Mouse (Mus musculus): ENCODE measurements around the gene Tceanc2. TPM values are rescaled to one million over a fixed set of nuclear protein-coding genes. Genes with fewer than 3 reads are reported as not detected.

The Tceanc2 gene
- total RNA-seq, 2 experiments from 2014 or later = 13.9 to 16.1 TPM

DNA sequence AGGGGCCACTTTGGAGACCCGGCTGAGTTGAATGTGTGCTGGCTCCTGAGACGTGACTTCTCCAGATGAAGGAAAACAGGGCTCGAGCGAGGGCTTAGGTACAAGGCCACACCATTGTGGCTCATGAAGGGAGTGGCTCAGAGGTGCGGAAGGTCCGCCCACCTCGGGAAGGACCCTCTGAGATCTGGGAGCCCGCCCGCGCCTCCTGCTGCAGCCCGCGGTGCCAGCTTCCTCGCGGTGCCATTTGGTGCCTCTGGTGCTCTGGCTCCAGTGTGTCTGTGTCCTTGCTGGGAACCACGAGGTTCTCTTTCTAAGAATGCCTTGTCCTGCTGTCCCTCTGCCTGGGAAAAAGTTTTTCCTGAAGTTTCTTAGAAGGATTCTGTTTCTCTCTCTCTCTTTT is 81.0 kb downstream of the Tceanc2 start:
- no peak for DNase-seq (ENCODE audit: extremely low spot score in 1 of 2, low spot score in 2 of 2)
- Histone ChIP-seq H3K27ac (no peak overlapping the region), H3K4me3 (no peak overlapping the region)
- TF ChIP-seq CTCF (IDR thresholded peaks at IDR 0.05) = no peak
- intact Hi-C loops (cut with DNase I) = no loop called here

DNA sequence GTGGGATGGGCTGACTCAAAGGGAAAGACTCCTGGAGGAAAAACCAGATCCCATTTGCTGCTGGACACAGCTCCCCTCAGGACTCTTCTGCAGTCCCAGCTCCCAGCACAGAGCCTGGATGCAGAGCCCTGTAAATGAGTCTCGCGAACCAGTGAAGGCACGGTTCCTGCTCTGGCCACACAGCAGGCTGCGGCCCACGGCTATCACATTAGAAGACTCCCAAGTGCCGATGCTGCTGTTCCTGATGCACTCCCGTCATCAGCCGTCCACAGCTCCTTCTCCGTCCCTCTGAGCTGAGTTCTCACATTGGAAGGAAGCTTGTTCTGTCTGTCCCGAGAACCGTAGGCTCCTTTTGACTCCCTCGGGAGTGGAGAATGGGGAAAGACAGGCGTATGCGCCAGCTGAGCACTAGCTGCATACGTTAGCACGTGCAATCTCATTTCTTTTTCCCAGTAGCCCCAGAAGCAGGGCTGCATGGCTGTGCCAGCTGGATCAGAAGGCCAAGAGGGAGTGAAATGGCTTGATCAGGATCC is 82.0 kb downstream of the Tceanc2 start, which contains the start of gene Cdcp2:
Cdcp2 (plus strand) TSS at position 51 of the 533 bp plus-strand sequence.
- Histone ChIP-seq H3K27ac (no peak within 1 kb of the TSS), H3K4me3 (no peak within 1 kb of the TSS)
- no peak for TF ChIP-seq CTCF (IDR thresholded peaks at IDR 0.05)
- DNase-seq (ENCODE audit: extremely low spot score in 1 of 2, low spot score in 2 of 2) = no peak
- intact Hi-C loops (cut with DNase I) = no loop called here

DNA sequence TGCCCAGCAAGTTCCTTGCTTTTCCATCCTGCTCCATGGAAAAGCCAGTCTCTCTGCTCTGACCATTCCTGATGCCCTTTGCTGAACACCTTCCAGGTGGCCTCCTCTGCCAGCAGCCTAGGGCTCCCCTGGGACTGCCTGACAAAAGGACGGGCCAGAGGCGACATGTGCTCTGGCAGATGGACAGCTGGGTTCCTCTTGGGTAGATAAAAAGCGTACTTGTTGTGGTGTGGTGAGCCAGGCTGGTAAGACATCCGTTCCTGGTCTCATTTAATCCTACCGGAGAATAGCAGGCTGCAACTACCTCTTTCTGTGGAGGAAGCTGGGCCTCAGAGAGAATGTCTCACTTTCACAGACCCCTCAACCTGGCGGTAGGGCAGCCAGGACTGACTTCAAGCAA is 82.9 kb downstream of the Tceanc2 start:
- no peak overlapping the region for H3K27ac ChIP-seq
- no peak for DNase-seq (ENCODE audit: extremely low spot score in 1 of 2, low spot score in 2 of 2)
- intact Hi-C loops (cut with DNase I) = no loop called here
- H3K4me3 ChIP-seq = no peak overlapping the region
- no peak for TF ChIP-seq CTCF (IDR thresholded peaks at IDR 0.05)

DNA sequence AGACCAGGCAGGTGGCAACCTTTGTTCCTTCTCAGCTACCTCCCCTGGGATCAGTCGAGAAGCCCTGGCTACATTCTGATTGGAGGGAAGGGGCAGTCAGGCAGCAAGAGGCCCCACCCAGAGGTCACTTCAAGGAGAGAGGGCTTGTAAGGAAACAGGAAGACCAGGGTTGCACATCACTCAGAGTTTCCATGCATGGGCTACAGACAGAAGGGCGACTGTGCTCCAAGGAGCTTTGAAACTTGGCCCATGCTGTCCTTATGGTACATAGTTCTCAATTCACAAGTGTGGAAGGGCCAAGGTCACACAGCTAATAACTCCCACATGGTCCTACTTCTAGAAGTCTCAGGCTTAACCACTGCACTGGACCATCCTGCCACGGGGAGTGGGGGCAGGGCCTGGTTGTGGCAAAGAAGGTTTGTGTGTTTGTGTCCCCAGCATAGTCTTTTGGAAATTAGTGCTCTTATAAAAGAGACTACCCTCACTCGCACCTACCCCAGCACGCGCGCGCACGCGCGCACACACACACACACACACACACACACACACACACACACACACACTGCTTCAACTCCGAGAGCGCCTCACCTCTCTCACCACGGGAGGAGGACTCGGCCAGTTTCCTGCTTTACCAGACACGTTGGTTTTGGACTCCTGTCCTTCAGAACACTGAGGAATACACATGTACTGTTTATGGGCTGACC is 84.3 kb downstream of the Tceanc2 start:
- TF ChIP-seq CTCF (IDR thresholded peaks at IDR 0.05) = no peak
- H3K4me3 ChIP-seq = no peak overlapping the region
- H3K27ac ChIP-seq = no peak overlapping the region
- no peak for DNase-seq (ENCODE audit: extremely low spot score in 1 of 2, low spot score in 2 of 2)
- intact Hi-C loops (cut with DNase I) = no loop called here

DNA sequence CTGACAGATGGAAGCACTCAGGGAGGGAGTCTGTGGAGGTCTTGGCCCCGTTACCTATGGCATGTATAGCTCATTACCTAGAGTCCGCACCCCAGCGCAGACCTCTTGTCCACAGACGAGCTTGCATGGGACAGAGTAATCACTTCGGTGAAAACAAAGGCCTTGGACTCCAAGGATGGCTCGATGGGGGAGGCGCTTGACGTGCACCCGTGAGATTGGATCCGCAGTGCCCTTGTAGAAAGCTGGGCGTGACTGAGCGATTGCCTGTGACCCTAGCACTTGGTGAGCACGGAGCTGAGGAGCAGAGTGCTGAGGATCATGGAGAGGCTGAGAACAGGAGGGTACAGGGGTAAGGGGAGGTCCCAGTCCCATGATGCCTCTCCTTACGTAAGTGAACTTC is 87.2 kb downstream of the Tceanc2 start:
- no peak for DNase-seq (ENCODE audit: extremely low spot score in 1 of 2, low spot score in 2 of 2)
- TF ChIP-seq CTCF (IDR thresholded peaks at IDR 0.05) = no peak
- H3K27ac ChIP-seq = no peak overlapping the region
- intact Hi-C loops (cut with DNase I) = no loop called here
- no peak overlapping the region for H3K4me3 ChIP-seq

DNA sequence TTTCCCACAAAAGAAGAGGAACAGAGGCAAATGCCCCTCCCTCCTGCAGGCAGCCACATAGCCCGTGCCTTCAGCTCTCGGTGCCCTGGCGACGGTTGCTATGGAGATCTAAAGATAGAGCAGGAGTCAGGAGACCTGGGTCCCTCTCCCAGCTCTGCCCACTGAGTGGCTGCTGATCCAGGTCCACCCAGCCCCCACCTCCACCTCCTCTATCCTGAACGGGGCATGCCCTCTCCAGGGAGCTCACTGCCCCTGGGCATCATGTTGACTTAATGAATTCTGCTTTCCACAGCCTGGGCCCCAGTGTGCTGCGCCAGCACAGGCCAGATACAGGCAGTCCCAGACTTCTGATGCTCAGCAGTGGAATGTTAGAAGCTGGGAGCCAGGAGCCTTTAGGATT is 94.1 kb downstream of the Tceanc2 start:
- no peak overlapping the region for H3K4me3 ChIP-seq
- DNase-seq (ENCODE audit: extremely low spot score in 1 of 2, low spot score in 2 of 2) = peak; percentile 58 to 79
- no peak for TF ChIP-seq CTCF (IDR thresholded peaks at IDR 0.05)
- peak overlapping the region; percentile 74 for H3K27ac ChIP-seq
- intact Hi-C loops (cut with DNase I) = no loop called here

DNA sequence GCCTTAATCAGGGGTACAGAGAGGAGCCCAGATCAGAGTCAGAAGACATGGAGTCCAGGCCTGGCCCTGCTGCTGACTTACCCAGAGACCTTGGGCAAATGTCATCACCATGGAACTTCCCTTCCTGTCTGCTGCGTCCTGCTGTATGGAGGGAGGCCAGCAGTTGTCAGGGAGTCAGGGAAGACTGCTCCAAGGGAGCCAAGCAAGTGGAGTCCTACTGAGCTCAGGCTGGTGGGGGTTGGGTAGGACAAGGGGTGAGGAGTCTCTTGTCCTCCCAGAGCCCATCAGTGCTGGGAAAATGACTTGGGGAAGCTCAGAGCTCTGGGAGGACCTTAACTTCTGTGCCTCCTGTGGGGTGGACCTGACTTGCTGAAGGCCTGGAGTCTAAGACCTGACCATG is 94.6 kb downstream of the Tceanc2 start:
- H3K27ac ChIP-seq = peak overlapping the region; percentile 74
- H3K4me3 ChIP-seq = no peak overlapping the region
- TF ChIP-seq CTCF (IDR thresholded peaks at IDR 0.05) = no peak
- DNase-seq (ENCODE audit: extremely low spot score in 1 of 2, low spot score in 2 of 2) = no peak
- intact Hi-C loops (cut with DNase I) = no loop called here

Other genes starting within 250 kb of the Tceanc2 start
- gene Mrpl37, start 112.2 kb downstream of the Tceanc2 start, total RNA-seq (2021) = 10 to 100 TPM; 56.3 to 64.9 TPM
- 1 to 10 TPM; 7.4 to 8.8 TPM for gene Cyb5rl, start 112.1 kb downstream of the Tceanc2 start, total RNA-seq (2021)
- not detected for gene Cdcp2, start 82.2 kb downstream of the Tceanc2 start, total RNA-seq (2021)
- gene Tmem59, start 717 bp downstream of the Tceanc2 start, total RNA-seq (2021) = 100 to 1,000 TPM; 217 to 233 TPM
- not detected for gene Ldlrad1, start 30.1 kb upstream of the Tceanc2 start, total RNA-seq (2021)
- 10 to 100 TPM; 29.8 to 33.4 TPM for gene Lrrc42, start 74.4 kb upstream of the Tceanc2 start, total RNA-seq (2021)
- gene Hspb11, start 74.5 kb upstream of the Tceanc2 start, total RNA-seq (2021) = 10 to 100 TPM; 13.9 to 17.7 TPM
- gene Dio1, start 128.1 kb upstream of the Tceanc2 start, total RNA-seq (2021) = not detected
- gene Yipf1, start 135.2 kb upstream of the Tceanc2 start, total RNA-seq (2021) = 10 to 100 TPM; 40.3 to 44.4 TPM
- gene Ndc1, start 188.7 kb upstream of the Tceanc2 start, total RNA-seq (2021) = 1 to 10 TPM; 9.6 to 10.0 TPM